Mouse (Mus musculus): Measurements from ENCODE around the gene Olfr224. TPM values are rescaled to one million over a fixed set of nuclear protein-coding genes. Genes with fewer than 3 reads are reported as not detected.

Gene Olfr224
- polyA plus RNA-seq (2015; fragmentation: Nextera tagmentation; extraction: Ambion mirVana) = not detected in 2 replicates

GRCm38 (mm10) chr11:58570405-58570804, at the start of gene Olfr224:
Olfr224 (minus strand) TSS chr11:58570553.

GRCm38 (mm10) chr11:58615975-58616374, 45.6 kb upstream of the Olfr224 start, which contains the start of gene 2210407C18Rik:
2210407C18Rik (minus strand) TSS chr11:58616075.

GRCm38 (mm10) chr11:58594814-58595213, 24.5 kb upstream of the Olfr224 start, which contains the start of gene Olfr324:
Olfr324 (plus strand) TSS chr11:58595114.

GRCm38 (mm10) chr11:58577430-58577829, 7.1 kb upstream of the Olfr224 start, which contains the start of gene Olfr325:
Olfr325 (plus strand) TSS chr11:58577730.

GRCm38 (mm10) chr11:58555536-58555935, 14.8 kb downstream of the Olfr224 start, which contains the start of gene Olfr328:
Olfr328 (minus strand) TSS chr11:58555636.

GRCm38 (mm10) chr11:58546322-58546721, 24.0 kb downstream of the Olfr224 start, which contains the start of gene Olfr329-ps:
Olfr329-ps (minus strand) TSS chr11:58546422.

GRCm38 (mm10) chr11:58534736-58535135, 35.6 kb downstream of the Olfr224 start, which contains the start of gene Olfr330:
Olfr330 (minus strand) TSS chr11:58534836.

Other genes with a start within 250 kb of the Olfr224 start
- gene Zfp672, start 240.2 kb downstream of the Olfr224 start, polyA plus RNA-seq (2015; fragmentation: Nextera tagmentation; extraction: Ambion mirVana) = 35.6 and 39.3 TPM in 2 replicates
- 23.7 and 24.0 TPM in 2 replicates for gene Sh3bp5l, start 239.8 kb downstream of the Olfr224 start, polyA plus RNA-seq (2015; fragmentation: Nextera tagmentation; extraction: Ambion mirVana)
- not detected in 2 replicates for gene Lypd8, start 191.5 kb downstream of the Olfr224 start, polyA plus RNA-seq (2015; fragmentation: Nextera tagmentation; extraction: Ambion mirVana)
- gene 1810065E05Rik, start 149.4 kb downstream of the Olfr224 start, polyA plus RNA-seq (2015; fragmentation: Nextera tagmentation; extraction: Ambion mirVana) = not detected in 2 replicates
- gene Gm12253, start 138.0 kb downstream of the Olfr224 start, polyA plus RNA-seq (2015; fragmentation: Nextera tagmentation; extraction: Ambion mirVana) = not detected in 2 replicates
- gene Lypd9, start 117.6 kb downstream of the Olfr224 start, polyA plus RNA-seq (2015; fragmentation: Nextera tagmentation; extraction: Ambion mirVana) = not detected in 2 replicates
- gene Olfr30, start 108.3 kb downstream of the Olfr224 start, polyA plus RNA-seq (2015; fragmentation: Nextera tagmentation; extraction: Ambion mirVana) = not detected in 2 replicates
- gene Olfr332, start 78.0 kb downstream of the Olfr224 start, polyA plus RNA-seq (2015; fragmentation: Nextera tagmentation; extraction: Ambion mirVana) = not detected in 2 replicates
- gene Olfr331, start 68.0 kb downstream of the Olfr224 start, polyA plus RNA-seq (2015; fragmentation: Nextera tagmentation; extraction: Ambion mirVana) = not detected in 2 replicates
- not detected in 2 replicates for gene Olfr330, start 35.7 kb downstream of the Olfr224 start, polyA plus RNA-seq (2015; fragmentation: Nextera tagmentation; extraction: Ambion mirVana)
- 0.12 TPM in 1 of 2 replicates, not detected in the other for gene Olfr329-ps, start 24.1 kb downstream of the Olfr224 start, polyA plus RNA-seq (2015; fragmentation: Nextera tagmentation; extraction: Ambion mirVana)
- not detected in 2 replicates for gene Olfr328, start 14.9 kb downstream of the Olfr224 start, polyA plus RNA-seq (2015; fragmentation: Nextera tagmentation; extraction: Ambion mirVana)
- gene Olfr325, start 7.2 kb upstream of the Olfr224 start, polyA plus RNA-seq (2015; fragmentation: Nextera tagmentation; extraction: Ambion mirVana) = not detected in 2 replicates
- gene Olfr324, start 24.6 kb upstream of the Olfr224 start, polyA plus RNA-seq (2015; fragmentation: Nextera tagmentation; extraction: Ambion mirVana) = not detected in 2 replicates
- not detected in 2 replicates for gene 2210407C18Rik, start 45.5 kb upstream of the Olfr224 start, polyA plus RNA-seq (2015; fragmentation: Nextera tagmentation; extraction: Ambion mirVana)
- not detected in 2 replicates for gene Olfr323, start 59.9 kb upstream of the Olfr224 start, polyA plus RNA-seq (2015; fragmentation: Nextera tagmentation; extraction: Ambion mirVana)
- not detected in 2 replicates for gene Trim58, start 69.9 kb upstream of the Olfr224 start, polyA plus RNA-seq (2015; fragmentation: Nextera tagmentation; extraction: Ambion mirVana)
- gene Olfr322, start 88.2 kb upstream of the Olfr224 start, polyA plus RNA-seq (2015; fragmentation: Nextera tagmentation; extraction: Ambion mirVana) = not detected in 2 replicates
- not detected in 2 replicates for gene Olfr320, start 110.5 kb upstream of the Olfr224 start, polyA plus RNA-seq (2015; fragmentation: Nextera tagmentation; extraction: Ambion mirVana)
- gene Olfr319, start 128.6 kb upstream of the Olfr224 start, polyA plus RNA-seq (2015; fragmentation: Nextera tagmentation; extraction: Ambion mirVana) = not detected in 2 replicates
- gene Olfr318, start 153.5 kb upstream of the Olfr224 start, polyA plus RNA-seq (2015; fragmentation: Nextera tagmentation; extraction: Ambion mirVana) = not detected in 2 replicates
- not detected in 2 replicates for gene Olfr317, start 168.7 kb upstream of the Olfr224 start, polyA plus RNA-seq (2015; fragmentation: Nextera tagmentation; extraction: Ambion mirVana)
- not detected in 2 replicates for gene Olfr316, start 182.2 kb upstream of the Olfr224 start, polyA plus RNA-seq (2015; fragmentation: Nextera tagmentation; extraction: Ambion mirVana)
- not detected in 2 replicates for gene Olfr315, start 202.6 kb upstream of the Olfr224 start, polyA plus RNA-seq (2015; fragmentation: Nextera tagmentation; extraction: Ambion mirVana)
- not detected in 2 replicates for gene Olfr314, start 212.4 kb upstream of the Olfr224 start, polyA plus RNA-seq (2015; fragmentation: Nextera tagmentation; extraction: Ambion mirVana)
- 1.3 and 1.9 TPM in 2 replicates for gene Fam183b, start 231.4 kb upstream of the Olfr224 start, polyA plus RNA-seq (2015; fragmentation: Nextera tagmentation; extraction: Ambion mirVana)
- not detected in 2 replicates for gene Olfr313, start 244.4 kb upstream of the Olfr224 start, polyA plus RNA-seq (2015; fragmentation: Nextera tagmentation; extraction: Ambion mirVana)

Measured in skeletal muscle tissue, postnatal 0 days (tissue).